Mouse (Mus musculus) cortical plate, adult 2 months (tissue): ENCODE results near the gene Zfp148.

Experiments used
- CTCF ChIP-seq: fragments of 200-500 bp; IDR thresholded peaks from 2 replicates; pipeline ENCODE4 v1.5.1; 2011; ENCODE audit warnings: mild to moderate bottlenecking, control low read depth, low read length; ENCODE audit not compliant: insufficient read depth; ENCODE audit errors: extremely low read depth
- POLR2A ChIP-seq: fragments of 200-500 bp; IDR thresholded peaks from 2 replicates; pipeline ENCODE4 v1.6.1; 2011; ENCODE audit warnings: mild to moderate bottlenecking, low read length, control low read depth; ENCODE audit not compliant: insufficient read depth; ENCODE audit errors: extremely low read depth

DNA sequence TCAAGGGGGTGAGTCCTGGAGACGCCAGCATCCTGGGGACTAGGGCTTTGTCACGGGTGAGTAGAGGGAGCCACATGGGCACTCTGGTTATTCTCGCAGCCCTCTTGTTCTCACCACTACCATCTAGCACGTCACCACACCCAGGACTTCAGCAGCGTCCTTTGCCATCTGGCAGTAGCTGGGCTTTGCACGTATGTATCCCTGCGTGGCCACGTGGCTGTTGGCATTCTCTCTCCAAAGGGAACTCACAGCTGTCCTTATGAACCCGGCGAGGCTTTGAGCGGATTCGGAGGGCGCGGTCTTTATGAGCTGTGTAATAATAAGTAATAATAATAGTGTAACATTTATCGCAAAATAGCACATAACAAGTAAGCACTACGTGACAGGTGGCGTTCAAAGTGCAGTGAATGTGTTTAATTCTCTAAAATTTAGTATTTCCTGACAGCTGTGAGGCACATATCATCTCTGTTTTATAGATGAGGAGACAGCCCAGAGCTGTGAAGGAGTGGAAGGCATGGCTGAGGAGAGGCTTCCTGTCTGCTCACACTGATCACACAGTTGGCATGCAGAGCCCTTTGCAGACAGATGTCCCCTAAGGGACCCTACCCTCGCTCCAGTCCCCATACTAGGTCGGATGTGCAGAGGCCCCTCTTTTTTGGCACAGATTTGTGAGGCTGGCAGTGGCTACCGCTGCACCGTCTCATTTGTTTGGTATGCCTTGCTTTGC is 157.0 kb downstream of the Zfp148 start:
- TF ChIP-seq CTCF (no peak), POLR2A (no peak)
